Mouse (Mus musculus) MEL (cell line): ENCODE measurements at regions not wholly inside any gene's neighbourhood (a gene's known extent, or its start where the extent isn't known, plus 50 kb on each side); places are given as distances from the start of the nearest gene placed in this dataset.

ENCODE experiments used
- DNase-seq: peaks from one replicate; pipeline ENCODE4 v3.0.0; 2011; ENCODE audit warnings: low read depth, low spot score
- H3K27ac ChIP-seq: 2 replicates; pipeline ENCODE4 v1.5.1; 2012; ENCODE audit warnings: low read depth, mild to moderate bottlenecking, control low read depth, low read length, moderate library complexity; ENCODE audit not compliant: control insufficient read depth
- H3K27me3 ChIP-seq, 2 experiments: fragments of 150-350 bp in 1 of 2; sonication (generic) in 1 of 2; 2 replicates each; pipeline ENCODE4 v1.6.1; 2012; ENCODE audit warnings: low read length in 2 of 2, mild to moderate bottlenecking in 2 of 2, improper control_type of control experiment in 1 of 2, moderate library complexity in 1 of 2; ENCODE audit not compliant: insufficient read depth in 2 of 2, control insufficient read depth in 1 of 2
- H3K36me3 ChIP-seq, 2 experiments: 2 replicates each; pipeline ENCODE4 v1.6.1; 2012 to 2014; ENCODE audit warnings: low read length in 2 of 2, improper control_type of control experiment in 1 of 2, inconsistent platforms in 1 of 2, mild to moderate bottlenecking in 1 of 2; ENCODE audit not compliant: insufficient read depth in 2 of 2, control insufficient read depth in 1 of 2
- H3K4me1 ChIP-seq, 2 experiments: fragments of 150-350 bp in 1 of 2; sonication (generic) in 1 of 2; 2 replicates each; pipeline ENCODE4 v1.6.1; 2012; ENCODE audit warnings: low read length in 2 of 2, improper control_type of control experiment in 1 of 2, mild to moderate bottlenecking in 1 of 2; ENCODE audit not compliant: insufficient read depth in 2 of 2, control insufficient read depth in 1 of 2
- H3K4me3 ChIP-seq, 2 experiments: fragments of 150-350 bp in 1 of 2; sonication (generic) in 1 of 2; 2 replicates each; pipeline ENCODE4 v1.5.1; 2012; ENCODE audit warnings: low read depth in 2 of 2, low read length in 2 of 2, mild to moderate bottlenecking in 2 of 2, moderate library complexity in 2 of 2, control low read depth in 1 of 2, improper control_type of control experiment in 1 of 2; ENCODE audit not compliant: control insufficient read depth in 1 of 2, insufficient read depth in 1 of 2
- H3K79me2 ChIP-seq: 2 replicates; pipeline ENCODE4 v1.6.1; 2012; ENCODE audit warnings: mild to moderate bottlenecking, low read length, moderate library complexity; ENCODE audit not compliant: control insufficient read depth, poor library complexity, insufficient read depth
- H3K9ac ChIP-seq: 2 replicates; pipeline ENCODE4 v1.6.1; 2012; ENCODE audit warnings: low read depth, mild to moderate bottlenecking, control low read depth, low read length, moderate library complexity; ENCODE audit not compliant: control insufficient read depth, poor library complexity, severe bottlenecking
- H3K9me3 ChIP-seq: fragments of 150-350 bp; sonication (generic); replicated peaks from 2 replicates; pipeline ENCODE4 v1.6.1; 2012; ENCODE audit warnings: mild to moderate bottlenecking, low read length, improper control_type of control experiment, moderate library complexity; ENCODE audit not compliant: insufficient read depth
- BHLHE40 ChIP-seq: IDR thresholded peaks from 2 replicates; pipeline ENCODE4 v1.6.1; 2012; ENCODE audit warnings: low read depth, mild to moderate bottlenecking, inconsistent platforms, low read length, improper control_type of control experiment, borderline replicate concordance
- CHD1 ChIP-seq: IDR thresholded peaks from 2 replicates; pipeline ENCODE4 v1.6.1; 2012; ENCODE audit warnings: low read depth, mild to moderate bottlenecking, inconsistent platforms, low read length, improper control_type of control experiment
- CTCF ChIP-seq, 3 experiments: IDR thresholded peaks in 2 of 3; conservative IDR thresholded peaks in 1 of 3; 2 replicates each; pipeline ENCODE4 v1.5.1; 2011 to 2012; ENCODE audit warnings: low read length in 3 of 3, low read depth in 2 of 3, mild to moderate bottlenecking in 2 of 3, improper control_type of control experiment in 1 of 3, inconsistent platforms in 1 of 3, mixed read lengths in 1 of 3, moderate library complexity in 1 of 3; ENCODE audit not compliant: control insufficient read depth in 1 of 3, insufficient read depth in 1 of 3, poor library complexity in 1 of 3, severe bottlenecking in 1 of 3
- E2F4 ChIP-seq: IDR thresholded peaks from 2 replicates; pipeline ENCODE4 v1.6.1; 2011; ENCODE audit warnings: low read depth, low read length, improper control_type of control experiment, borderline replicate concordance
- EP300 ChIP-seq, 2 experiments: IDR thresholded peaks; 2 replicates each; pipeline ENCODE4 v1.6.1; 2011; ENCODE audit warnings: improper control_type of control experiment in 2 of 2, low read length in 2 of 2, low read depth in 1 of 2, mild to moderate bottlenecking in 1 of 2
- GATA1 ChIP-seq: IDR thresholded peaks from 2 replicates; pipeline ENCODE4 v1.6.1; 2011; ENCODE audit warnings: low read depth, low read length, improper control_type of control experiment
- JUND ChIP-seq: IDR thresholded peaks from 2 replicates; pipeline ENCODE4 v1.6.1; 2011; ENCODE audit warnings: low read depth, mild to moderate bottlenecking, improper control_type of control experiment, low read length
- MAFK ChIP-seq: IDR thresholded peaks from 2 replicates; pipeline ENCODE4 v1.6.1; 2011; ENCODE audit warnings: low read depth, mild to moderate bottlenecking, low read length, improper control_type of control experiment, borderline replicate concordance
- MAZ ChIP-seq: IDR thresholded peaks from 2 replicates; pipeline ENCODE4 v1.6.1; 2012; ENCODE audit warnings: low read depth, mild to moderate bottlenecking, inconsistent platforms, low read length, improper control_type of control experiment
- NRF1 ChIP-seq: IDR thresholded peaks from 2 replicates; pipeline ENCODE4 v1.6.1; 2014; ENCODE audit warnings: low read depth, mild to moderate bottlenecking, inconsistent platforms, low read length, improper control_type of control experiment, moderate library complexity; ENCODE audit not compliant: poor library complexity, insufficient read depth, severe bottlenecking
- RCOR1 ChIP-seq: IDR thresholded peaks from 2 replicates; pipeline ENCODE4 v1.6.1; 2012; ENCODE audit warnings: low read depth, mild to moderate bottlenecking, inconsistent platforms, low read length, improper control_type of control experiment
- SIN3A ChIP-seq: IDR thresholded peaks from 2 replicates; pipeline ENCODE4 v1.6.1; 2012; ENCODE audit warnings: low read length, improper control_type of control experiment, inconsistent platforms
- SMC3 ChIP-seq: IDR thresholded peaks from 2 replicates; pipeline ENCODE4 v1.6.1; 2011; ENCODE audit warnings: low read depth, low read length, improper control_type of control experiment
- UBTF ChIP-seq: IDR thresholded peaks from 2 replicates; pipeline ENCODE4 v1.6.1; 2012; ENCODE audit warnings: low read depth, mild to moderate bottlenecking, inconsistent platforms, low read length, improper control_type of control experiment, moderate library complexity, borderline replicate concordance; ENCODE audit not compliant: insufficient read depth
- USF1 ChIP-seq: IDR thresholded peaks from 2 replicates; pipeline ENCODE4 v1.6.1; 2014; ENCODE audit warnings: low read depth, mild to moderate bottlenecking, inconsistent platforms, low read length, improper control_type of control experiment, moderate library complexity
- USF2 ChIP-seq, 2 experiments: IDR thresholded peaks; 2 replicates each; pipeline ENCODE4 v1.6.1; 2011 to 2012; ENCODE audit warnings: improper control_type of control experiment in 2 of 2, low read length in 2 of 2, borderline replicate concordance in 1 of 2, inconsistent platforms in 1 of 2, low read depth in 1 of 2, mild to moderate bottlenecking in 1 of 2; ENCODE audit not compliant: insufficient read depth in 1 of 2
- ZC3H11A ChIP-seq: IDR thresholded peaks from 2 replicates; pipeline ENCODE4 v1.6.1; 2012; ENCODE audit warnings: low read depth, mild to moderate bottlenecking, inconsistent platforms, low read length, improper control_type of control experiment
- ZKSCAN1 ChIP-seq: IDR thresholded peaks from 2 replicates; pipeline ENCODE4 v1.6.1; 2012; ENCODE audit warnings: low read depth, mild to moderate bottlenecking, inconsistent platforms, low read length, improper control_type of control experiment, moderate library complexity
- ZNF384 ChIP-seq: IDR thresholded peaks from 2 replicates; pipeline ENCODE4 v1.6.1; 2012; ENCODE audit warnings: low read depth, mild to moderate bottlenecking, inconsistent platforms, low read length, improper control_type of control experiment

GRCm38 (mm10) chr11:24281628-24282027 is 203.8 kb downstream of the Bcl11a start:
- Histone ChIP-seq H3K27ac (no peak overlapping the region), H3K4me3 (no peak overlapping the region), H3K4me1 (no peaks in the 10 kb centered on the region), H3K9ac (no peak overlapping the region), H3K36me3 (no peaks in the 10 kb centered on the region), H3K79me2 (no peaks in the 10 kb centered on the region), H3K9me3 (no peaks in the 10 kb centered on the region), H3K27me3 (peaks cover 9 to 13% of the 10 kb centered on the region in 2 experiments)
- no peak for DNase-seq
- TF ChIP-seq CHD1 (no peak), SIN3A (no peak)

- no peak overlapping the region for H3K4me3 ChIP-seq
- no peak overlapping the region for H3K9ac ChIP-seq
- DNase-seq, result no peak
- H3K4me1 ChIP-seq, result no peaks in the 10 kb centered on the region
- no peak overlapping the region for H3K27ac ChIP-seq
- no peaks in the 10 kb centered on the region for H3K9me3 ChIP-seq
- no peaks in the 10 kb centered on the region for H3K79me2 ChIP-seq
- no peaks in the 10 kb centered on the region for H3K36me3 ChIP-seq
- peaks cover 3 to 13% of the 10 kb centered on the region in 2 experiments for H3K27me3 ChIP-seq
- TF ChIP-seq E2F4 (no peak), MAFK (no peak), UBTF (no peak), CHD1 (no peak), USF1 (no peak), SMC3 (no peak), BHLHE40 (no peak), SIN3A (no peak), NRF1 (no peak), ZKSCAN1 (no peak), JUND (no peak), GATA1 (no peak), EP300 (IDR thresholded peaks at IDR 0.05; ENCODE audit: low read depth in 1 of 2, low read length in 2 of 2) (no peak), MAZ (no peak), ZNF384 (no peak), RCOR1 (no peak), CTCF (IDR thresholded peaks at IDR 0.05 in 2 of 3, conservative IDR thresholded peaks at IDR 0.05 in 1 of 3; ENCODE audit: control insufficient read depth in 1 of 3, insufficient read depth in 1 of 3, low read depth in 2 of 3, low read length in 3 of 3, poor library complexity in 1 of 3, severe bottlenecking in 1 of 3) (no peak), ZC3H11A (no peak), USF2 (IDR thresholded peaks at IDR 0.05; ENCODE audit: borderline replicate concordance in 1 of 2, insufficient read depth in 1 of 2, low read depth in 1 of 2, low read length in 2 of 2) (no peak)
These were observed 204.7 kb downstream of the Bcl11a start for GRCm38 (mm10) chr11:24282556-24282955.
